Mouse (Mus musculus) small intestine, adult 2 months (tissue): ENCODE results near the gene Taf10. TPM values are rescaled to one million over a fixed set of nuclear protein-coding genes. Genes with fewer than 3 reads are reported as not detected.

Source experiments
- H3K27ac ChIP-seq: fragments of 200-500 bp; 2 replicates; pipeline ENCODE4 v1.5.1; 2012; ENCODE audit warnings: low read depth, low read length, control low read depth, inconsistent platforms; ENCODE audit not compliant: insufficient read depth
- H3K27me3 ChIP-seq: fragments of 200-500 bp; 2 replicates; pipeline ENCODE4 v1.6.1; 2012; ENCODE audit warnings: mild to moderate bottlenecking, moderate library complexity, low read length, inconsistent platforms; ENCODE audit not compliant: control insufficient read depth, insufficient read depth
- H3K36me3 ChIP-seq: fragments of 200-500 bp; 2 replicates; pipeline ENCODE4 v1.6.1; 2012; ENCODE audit warnings: mild to moderate bottlenecking, low read length, control low read depth, inconsistent platforms; ENCODE audit not compliant: control insufficient read depth, insufficient read depth
- H3K4me1 ChIP-seq: fragments of 200-500 bp; 2 replicates; pipeline ENCODE4 v1.6.1; 2012; ENCODE audit warnings: low read length, inconsistent platforms, mixed read lengths; ENCODE audit not compliant: control insufficient read depth, insufficient read depth, insufficient read length
- H3K4me3 ChIP-seq: fragments of 200-500 bp; 2 replicates; pipeline ENCODE4 v1.5.1; 2012; ENCODE audit warnings: low read depth, mild to moderate bottlenecking, control low read depth, inconsistent platforms, low read length, moderate library complexity
- CTCF ChIP-seq: fragments of 200-500 bp; IDR thresholded peaks from 2 replicates; pipeline ENCODE4 v1.5.1; 2012; ENCODE audit warnings: low read depth, mild to moderate bottlenecking, control low read depth, inconsistent platforms, low read length, moderate library complexity, mixed read lengths; ENCODE audit not compliant: insufficient replicate concordance, insufficient read length; ENCODE audit errors: extremely low read depth
- POLR2A ChIP-seq: fragments of 200-500 bp; IDR thresholded peaks from 2 replicates; pipeline ENCODE4 v1.6.1; 2012; ENCODE audit warnings: low read depth, mild to moderate bottlenecking, control low read depth, inconsistent platforms, low read length, moderate library complexity
- whole genome bisulfite sequencing: fragments of 180-500 bp; shearing (Covaris S2); methylation state at CpG from one replicate; pipeline ENCODE4 v1.1.7; 2018; 5-methylcytosine and 5-hydroxymethylcytosine counted together
- polyA plus RNA-seq: library from polyadenylated mRNA; depleted of rRNA; stranded (reverse); fragments of >200 nt; gene quantifications from 2 replicates; pipeline ENCODE4 v1.2.3, GENCODE M21; 2012; rRNA removed

The Taf10 gene
- polyA plus RNA-seq, 1 experiment: 599 TPM

- 72% methylated on average over 5 of the region's 5 CpGs for WGBS
These were observed 35.4 kb downstream of the Taf10 start for GRCm38 (mm10) chr7:105708733-105709132.

GRCm38 (mm10) chr7:105703816-105704215 is 40.3 kb downstream of the Taf10 start:
- WGBS: 87% methylated on average over 4 of the region's 4 CpGs
- H3K4me3 ChIP-seq: no peak overlapping the region
- TF ChIP-seq POLR2A: no peak
- TF ChIP-seq CTCF: no peak
- H3K36me3 ChIP-seq: no peaks in the 10 kb centered on the region
- H3K27ac ChIP-seq: no peak overlapping the region
- no peaks in the 10 kb centered on the region for H3K27me3 ChIP-seq
- H3K4me1 ChIP-seq: no peaks in the 10 kb centered on the region

More at GRCm38 (mm10) chr7:105708733-105709132, 35.4 kb downstream of the Taf10 start:
- Histone ChIP-seq H3K27ac (no peak overlapping the region), H3K4me1 (no peaks in the 10 kb centered on the region), H3K4me3 (no peak overlapping the region), H3K27me3 (no peaks in the 10 kb centered on the region), H3K36me3 (no peaks in the 10 kb centered on the region)
- TF ChIP-seq CTCF (no peak), POLR2A (no peak)

- Histone ChIP-seq H3K27me3 (no peaks in the 10 kb centered on the region), H3K27ac (no peak overlapping the region), H3K4me3 (no peak overlapping the region), H3K36me3 (no peaks in the 10 kb centered on the region), H3K4me1 (no peaks in the 10 kb centered on the region)
- WGBS: 88% methylated on average over 16 of the region's 16 CpGs
- TF ChIP-seq CTCF (no peak), POLR2A (no peak)
These were observed 41.0 kb downstream of the Taf10 start for GRCm38 (mm10) chr7:105703184-105703583.

- TF ChIP-seq CTCF (no peak), POLR2A (no peak)
- H3K27me3 ChIP-seq: no peaks in the 10 kb centered on the region
- H3K27ac ChIP-seq: no peak overlapping the region
- WGBS: 40% methylated on average over 1 of the region's 1 CpGs
- H3K4me3 ChIP-seq: no peak overlapping the region
- no peaks in the 10 kb centered on the region for H3K36me3 ChIP-seq
- H3K4me1 ChIP-seq: no peaks in the 10 kb centered on the region
These were observed 53.3 kb downstream of the Taf10 start for GRCm38 (mm10) chr7:105690875-105691274.

Other genes with a start within 250 kb of the Taf10 start
- gene Smpd1, start 190.0 kb downstream of the Taf10 start, polyA plus RNA-seq: 10.2 and 11.7 TPM in 2 replicates
- gene Apbb1, start 162.7 kb downstream of the Taf10 start, polyA plus RNA-seq: 15.5 and 16.8 TPM in 2 replicates
- 0.22 TPM in 1 of 2 replicates, not detected in the other for gene Hpx, start 144.2 kb downstream of the Taf10 start, polyA plus RNA-seq
- gene Trim3, start 110.8 kb downstream of the Taf10 start, polyA plus RNA-seq: 13.3 and 15.5 TPM in 2 replicates
- gene Timm10b, start 104.3 kb downstream of the Taf10 start, polyA plus RNA-seq: 104 and 142 TPM in 2 replicates
- 29.1 and 43.8 TPM in 2 replicates for gene Arfip2, start 103.9 kb downstream of the Taf10 start, polyA plus RNA-seq
- 203 and 226 TPM in 2 replicates for gene Gm45799, start 103.8 kb downstream of the Taf10 start, polyA plus RNA-seq
- 0.37 and 0.56 TPM in 2 replicates for gene Dnhd1, start 93.5 kb downstream of the Taf10 start, polyA plus RNA-seq
- 39.9 and 60.8 TPM in 2 replicates for gene Ilk, start 7.8 kb downstream of the Taf10 start, polyA plus RNA-seq
- gene Rrp8, start 7.0 kb downstream of the Taf10 start, polyA plus RNA-seq: 2.5 and 2.7 TPM in 2 replicates
- gene Tpp1, start 7.9 kb upstream of the Taf10 start, polyA plus RNA-seq: 37.2 and 55.9 TPM in 2 replicates
- 2.9 and 5.2 TPM in 2 replicates for gene Dchs1, start 43.3 kb upstream of the Taf10 start, polyA plus RNA-seq
- 125 and 127 TPM in 2 replicates for gene Mrpl17, start 66.7 kb upstream of the Taf10 start, polyA plus RNA-seq
- 2.0 and 2.3 TPM in 2 replicates for gene Gm4070, start 209.6 kb upstream of the Taf10 start, polyA plus RNA-seq